Comparison of ENCODE assay signal across 8 mouse cellular contexts in genomic region chr17:35045807-35046680, GRCm38 (mm10). TPM values are rescaled to one million over a fixed set of nuclear protein-coding genes. Genes with fewer than 3 reads are reported as not detected.
DNase-seq lines count a peak whose midpoint lies in the region; ATAC-seq and TF ChIP-seq lines count a peak whose summit lies in the region.

No protein-coding gene starts in this region.

- H3K4me3 ChIP-seq in bone marrow, adult 2 months (replicated peaks; ENCODE audit: control insufficient read depth, low read depth, low read length): peak overlapping the region; percentile 65
- H3K4me3 ChIP-seq in hindbrain, embryonic 10.5 days: peak overlapping the region; percentile 67

- peak; percentile 1; the same call in 1 of the 2 replicates for ATAC-seq in megakaryocyte-erythroid progenitor cell, adult 5-6 weeks (replicated peaks; ENCODE audit: low FRiP score, low TSS enrichment, poor library complexity, severe bottlenecking)
- ATAC-seq in CD4-positive, CD25-positive, alpha-beta regulatory T cell, adult 4 months: no peak
- ATAC-seq in monocyte, adult 5-6 weeks (replicated peaks; ENCODE audit: insufficient number of reproducible peaks, low FRiP score, low TSS enrichment, poor library complexity, severe bottlenecking): no peak

- 2% methylated on average over 48 of the region's 48 CpGs for WGBS in bone marrow, adult 2 months
- WGBS in hindbrain, embryonic 10.5 days: 6% methylated on average over 48 of the region's 48 CpGs

- peak; percentile 36 for DNase-seq in kidney, adult 9 months
- DNase-seq in kidney, adult 18-20 months: no peak
- peak; percentile 26 for DNase-seq in hindbrain, embryonic 10.5 days (ENCODE audit: low spot score)
- DNase-seq in gastrocnemius, adult 18-20 months (ENCODE audit: low spot score): no peak

- no peaks in the 10 kb centered on the region for H3K36me3 ChIP-seq in hindbrain, embryonic 10.5 days

- no peaks in the 10 kb centered on the region for H3K9me3 ChIP-seq in hindbrain, embryonic 10.5 days

- TF ChIP-seq POLR2A in bone marrow, adult 2 months (IDR thresholded peaks at IDR 0.05; ENCODE audit: borderline replicate concordance, control insufficient read depth, low read depth, low read length): peak; percentile 65; the same call in 1 of the 2 replicates

- peak overlapping the region; percentile 85 for H3K27ac ChIP-seq in bone marrow, adult 2 months (ENCODE audit: control insufficient read depth, insufficient read depth, low read depth, low read length, poor library complexity)
- H3K27ac ChIP-seq in hindbrain, embryonic 10.5 days: peak overlapping the region; percentile 98

- H3K4me1 ChIP-seq in bone marrow, adult 2 months (ENCODE audit: control insufficient read depth, insufficient read depth, low read length): peaks cover 3% of the 10 kb centered on the region; the same call in 1 of the 2 replicates
- H3K4me1 ChIP-seq in hindbrain, embryonic 10.5 days (replicated peaks): peaks cover 62% of the 10 kb centered on the region

- no peak for TF ChIP-seq CTCF in bone marrow, adult 2 months (IDR thresholded peaks at IDR 0.05; ENCODE audit: control insufficient read depth, insufficient read depth, low read length)

- no peaks in the 10 kb centered on the region for H3K27me3 ChIP-seq in hindbrain, embryonic 10.5 days (ENCODE audit: insufficient read depth, poor library complexity, severe bottlenecking)

RNA-seq across cellular contexts. Expression of gene Msh5, which starts 0.5 kb away (rescaled TPM):
- polyA plus RNA-seq in bone marrow, adult 2 months (2011; ENCODE audit: insufficient read depth, insufficient read length, low replicate concordance, missing spikeins): 12.1 and 17.2 TPM in 2 replicates
- polyA plus RNA-seq in hindbrain, embryonic 10.5 days (2016; fragmentation: Nextera tagmentation; extraction: Ambion mirVana): 3.9 and 6.4 TPM in 2 replicates
- total RNA-seq in megakaryocyte-erythroid progenitor cell, adult 5-6 weeks (2014; fragmentation: Nextera tagmentation): 10.0 and 10.6 TPM in 2 replicates
- 2.4 and 3.1 TPM in 2 replicates for total RNA-seq in megakaryocyte-erythroid progenitor cell, adult 5-6 weeks (2017)
- 1 to 10 TPM; 1.8 to 2.5 TPM for polyA plus RNA-seq in CD4-positive, CD25-positive, alpha-beta regulatory T cell, adult 4 months (2017; shearing (Covaris generic))
- 0.76 to 1.6 TPM in 2 of 3 replicates, not detected in the other for total RNA-seq in monocyte, adult 5-6 weeks (2017)
- total RNA-seq in gastrocnemius, adult 18-20 months (2021): under 1 TPM in 1 of 2 experiments, not detected in 1; 0.28 TPM

RNA-seq across cellular contexts. Expression of gene Clic1, which starts 3.7 kb away (rescaled TPM):
- 76.2 and 141 TPM in 2 replicates for polyA plus RNA-seq in bone marrow, adult 2 months (2011; ENCODE audit: insufficient read depth, insufficient read length, low replicate concordance, missing spikeins)
- 232 and 239 TPM in 2 replicates for polyA plus RNA-seq in hindbrain, embryonic 10.5 days (2016; fragmentation: Nextera tagmentation; extraction: Ambion mirVana)
- 126 and 137 TPM in 2 replicates for total RNA-seq in megakaryocyte-erythroid progenitor cell, adult 5-6 weeks (2014; fragmentation: Nextera tagmentation)
- 137 and 183 TPM in 2 replicates for total RNA-seq in megakaryocyte-erythroid progenitor cell, adult 5-6 weeks (2017)
- polyA plus RNA-seq in CD4-positive, CD25-positive, alpha-beta regulatory T cell, adult 4 months (2017; shearing (Covaris generic)): 100 to 1,000 TPM; 490 to 619 TPM
- 356 to 514 TPM (median 477 TPM) in 3 replicates for total RNA-seq in monocyte, adult 5-6 weeks (2017)
- total RNA-seq in gastrocnemius, adult 18-20 months (2021): 10 to 100 TPM in 1 of 2 experiments, 1 to 10 TPM in 1; 7.5 to 11.6 TPM

RNA-seq across cellular contexts. Expression of gene Ddah2, which starts 12.8 kb away (rescaled TPM):
- polyA plus RNA-seq in bone marrow, adult 2 months (2011; ENCODE audit: insufficient read depth, insufficient read length, low replicate concordance, missing spikeins): 12.5 and 15.2 TPM in 2 replicates
- 536 and 664 TPM in 2 replicates for polyA plus RNA-seq in hindbrain, embryonic 10.5 days (2016; fragmentation: Nextera tagmentation; extraction: Ambion mirVana)
- 2.7 and 7.6 TPM in 2 replicates for total RNA-seq in megakaryocyte-erythroid progenitor cell, adult 5-6 weeks (2014; fragmentation: Nextera tagmentation)
- total RNA-seq in megakaryocyte-erythroid progenitor cell, adult 5-6 weeks (2017): 4.6 and 21.4 TPM in 2 replicates
- 1 to 10 TPM; 1.1 to 6.3 TPM for polyA plus RNA-seq in CD4-positive, CD25-positive, alpha-beta regulatory T cell, adult 4 months (2017; shearing (Covaris generic))
- total RNA-seq in monocyte, adult 5-6 weeks (2017): 1.1 TPM in 1 of 3 replicates, not detected in the others
- total RNA-seq in gastrocnemius, adult 18-20 months (2021): 1 to 10 TPM; 4.5 to 8.7 TPM

RNA-seq across cellular contexts. Expression of gene Sapcd1, which starts 18.2 kb away (rescaled TPM):
- 18.9 and 31.7 TPM in 2 replicates for polyA plus RNA-seq in bone marrow, adult 2 months (2011; ENCODE audit: insufficient read depth, insufficient read length, low replicate concordance, missing spikeins)
- 5.2 and 5.6 TPM in 2 replicates for polyA plus RNA-seq in hindbrain, embryonic 10.5 days (2016; fragmentation: Nextera tagmentation; extraction: Ambion mirVana)
- 9.4 and 14.7 TPM in 2 replicates for total RNA-seq in megakaryocyte-erythroid progenitor cell, adult 5-6 weeks (2014; fragmentation: Nextera tagmentation)
- 4.2 TPM in 1 of 2 replicates, not detected in the other for total RNA-seq in megakaryocyte-erythroid progenitor cell, adult 5-6 weeks (2017)
- polyA plus RNA-seq in CD4-positive, CD25-positive, alpha-beta regulatory T cell, adult 4 months (2017; shearing (Covaris generic)): 1 to 10 TPM; 2.7 to 2.8 TPM
- total RNA-seq in monocyte, adult 5-6 weeks (2017): 1.2 TPM in 1 of 3 replicates, not detected in the others
- total RNA-seq in gastrocnemius, adult 18-20 months (2021): not detected

RNA-seq across cellular contexts. Expression of gene Ly6g6c, which starts 19.1 kb away (rescaled TPM):
- polyA plus RNA-seq in bone marrow, adult 2 months (2011; ENCODE audit: insufficient read depth, insufficient read length, low replicate concordance, missing spikeins): 1.6 and 1.7 TPM in 2 replicates
- polyA plus RNA-seq in hindbrain, embryonic 10.5 days (2016; fragmentation: Nextera tagmentation; extraction: Ambion mirVana): 0.20 and 0.27 TPM in 2 replicates
- not detected in 2 replicates for total RNA-seq in megakaryocyte-erythroid progenitor cell, adult 5-6 weeks (2014; fragmentation: Nextera tagmentation)
- not detected in 2 replicates for total RNA-seq in megakaryocyte-erythroid progenitor cell, adult 5-6 weeks (2017)
- polyA plus RNA-seq in CD4-positive, CD25-positive, alpha-beta regulatory T cell, adult 4 months (2017; shearing (Covaris generic)): not detected
- total RNA-seq in monocyte, adult 5-6 weeks (2017): not detected in 3 replicates
- total RNA-seq in gastrocnemius, adult 18-20 months (2021): not detected

Comparison
In these comparisons a context has a peak if more than half of its experiments do, and no peak if none do; other contexts are left out.
1. DNase-seq: peak in kidney, adult 9 months (single experiment) and hindbrain, embryonic 10.5 days (single experiment); none in kidney, adult 18-20 months (single experiment) and gastrocnemius, adult 18-20 months (single experiment).
2. RNA of gene Clic1, which starts 3.7 kb away (total RNA-seq): 356 to 514 TPM in monocyte, adult 5-6 weeks and 126 to 183 TPM in megakaryocyte-erythroid progenitor cell, adult 5-6 weeks; 7.5 to 11.6 TPM in gastrocnemius, adult 18-20 months; every median in the first group is over 10 times any median in the second.